8 mouse cellular contexts compared by ENCODE assay signal in genomic region chr3:84259281-84260023, GRCm38 (mm10). TPM values are rescaled to one million over a fixed set of nuclear protein-coding genes. Genes with fewer than 3 reads are reported as not detected.
DNase-seq lines count a peak whose midpoint lies in the region; ATAC-seq lines count a peak whose summit lies in the region.

No protein-coding gene starts in this region.

- H3K4me3 ChIP-seq in forebrain, embryonic 10.5 days = peak overlapping the region; percentile 77
- peak overlapping the region; percentile 50 to 64 for H3K4me3 ChIP-seq in heart, embryonic 14.5 days (ENCODE audit: control insufficient read depth in 1 of 2, insufficient read depth in 1 of 2, low read depth in 1 of 2, low read length in 2 of 2)
- H3K4me3 ChIP-seq in liver, embryonic 12.5 days = peak overlapping the region; percentile 62
- peak overlapping the region; percentile 69 for H3K4me3 ChIP-seq in stomach, embryonic 15.5 days (replicated peaks)

- no peaks in the 10 kb centered on the region for H3K9me3 ChIP-seq in forebrain, embryonic 10.5 days
- no peaks in the 10 kb centered on the region for H3K9me3 ChIP-seq in heart, embryonic 14.5 days (ENCODE audit: control insufficient read depth, low read length)
- no peaks in the 10 kb centered on the region for H3K9me3 ChIP-seq in liver, embryonic 12.5 days (replicated peaks)
- H3K9me3 ChIP-seq in stomach, embryonic 15.5 days = no peaks in the 10 kb centered on the region

- peak overlapping the region; percentile 99 for H3K4me2 ChIP-seq in heart, embryonic 14.5 days (ENCODE audit: low read length)
- peak overlapping the region; percentile 90 for H3K4me2 ChIP-seq in liver, embryonic 12.5 days
- peak overlapping the region; percentile 98 for H3K4me2 ChIP-seq in stomach, embryonic 15.5 days

- ATAC-seq in heart, embryonic 14.5 days (ENCODE audit: insufficient number of reproducible peaks, insufficient read depth, low FRiP score, low read depth) = peak; percentile 58
- ATAC-seq in liver, embryonic 12.5 days = peak; percentile 42; the same call in 1 of the 2 replicates
- ATAC-seq in stomach, embryonic 15.5 days (ENCODE audit: insufficient read depth, low FRiP score, low read depth) = peak; percentile 40; the same call in 1 of the 2 replicates

- peaks cover 58% of the 10 kb centered on the region for H3K4me1 ChIP-seq in forebrain, embryonic 10.5 days
- H3K4me1 ChIP-seq in heart, embryonic 14.5 days (ENCODE audit: control insufficient read depth in 2 of 2, insufficient read depth in 2 of 2, low read length in 2 of 2) = peaks cover 2 to 10% of the 10 kb centered on the region in 2 experiments; a peak in 3 of 4 replicates
- peaks cover 31% of the 10 kb centered on the region for H3K4me1 ChIP-seq in liver, embryonic 12.5 days
- peaks cover 7% of the 10 kb centered on the region; the same call in 1 of the 2 replicates for H3K4me1 ChIP-seq in stomach, embryonic 15.5 days

- H3K36me3 ChIP-seq in forebrain, embryonic 10.5 days (replicated peaks) = no peaks in the 10 kb centered on the region
- H3K36me3 ChIP-seq in heart, embryonic 14.5 days (ENCODE audit: control insufficient read depth, insufficient read depth, low read length) = no peaks in the 10 kb centered on the region
- no peaks in the 10 kb centered on the region for H3K36me3 ChIP-seq in liver, embryonic 12.5 days
- H3K36me3 ChIP-seq in stomach, embryonic 15.5 days = no peaks in the 10 kb centered on the region

- H3K27ac ChIP-seq in forebrain, embryonic 10.5 days = peak overlapping the region; percentile 86
- H3K27ac ChIP-seq in heart, embryonic 14.5 days (replicated peaks in 1 of 2; ENCODE audit: control insufficient read depth in 1 of 2, insufficient read depth in 1 of 2, low read depth in 2 of 2, low read length in 2 of 2) = peak overlapping the region in 1 of 2 experiments; percentile 38; a peak in 1 of 4 replicates
- no peak overlapping the region for H3K27ac ChIP-seq in liver, embryonic 12.5 days
- H3K27ac ChIP-seq in stomach, embryonic 15.5 days = peak overlapping the region; percentile 67

- WGBS in forebrain, embryonic 10.5 days = 0% methylated on average over 74 of the region's 74 CpGs
- whole genome bisulfite sequencing in heart, embryonic 14.5 days = under 1% methylated on average over 74 of the region's 74 CpGs
- under 1% methylated on average over 74 of the region's 74 CpGs for WGBS in liver, embryonic 12.5 days (ENCODE audit: insufficient replicate concordance)
- 1% methylated on average over 70 of the region's 74 CpGs for WGBS in stomach, embryonic 15.5 days

- peak overlapping the region; percentile 85 for H3K9ac ChIP-seq in heart, embryonic 14.5 days (ENCODE audit: low read length)
- H3K9ac ChIP-seq in liver, embryonic 12.5 days = peak overlapping the region; percentile 59
- peak overlapping the region; percentile 61 for H3K9ac ChIP-seq in stomach, embryonic 15.5 days

- peaks cover 76% of the 10 kb centered on the region for H3K27me3 ChIP-seq in forebrain, embryonic 10.5 days (ENCODE audit: poor library complexity, severe bottlenecking)
- H3K27me3 ChIP-seq in heart, embryonic 14.5 days (ENCODE audit: control insufficient read depth, insufficient read depth, low read length) = 0 out of 2 replicates have a peak, but pooled peaks cover 5% of the 10 kb centered on the region
- peaks cover 62% of the 10 kb centered on the region for H3K27me3 ChIP-seq in liver, embryonic 12.5 days (replicated peaks)
- no peaks in the 10 kb centered on the region for H3K27me3 ChIP-seq in stomach, embryonic 15.5 days (replicated peaks)

- peak; percentile 70 for DNase-seq in CD4-positive helper T cell, adult 2 months (ENCODE audit: low read depth, low spot score)
- DNase-seq in brain, adult 2 months (ENCODE audit: low read depth, low spot score) = peak; percentile 92
- DNase-seq in forebrain, embryonic 10.5 days (ENCODE audit: extremely low spot score, low spot score) = peak; percentile 68
- DNase-seq in kidney, postnatal 14 days = peak; percentile 77
- peak; percentile 70 for DNase-seq in naive thymus-derived CD4-positive, alpha-beta T cell, adult 2 months (ENCODE audit: low read depth)

RNA-seq across cellular contexts. Expression of gene Trim2, which starts 47.2 kb away (rescaled TPM):
- 32.1 and 36.4 TPM in 2 replicates for polyA plus RNA-seq in forebrain, embryonic 10.5 days (2016; fragmentation: Nextera tagmentation; extraction: Ambion mirVana)
- polyA plus RNA-seq in heart, embryonic 14.5 days (2014; fragmentation: Nextera tagmentation; extraction: Ambion mirVana) = 8.5 and 9.3 TPM in 2 replicates
- polyA plus RNA-seq in liver, embryonic 12.5 days (2016; fragmentation: Nextera tagmentation; extraction: Ambion mirVana) = 4.0 and 5.2 TPM in 2 replicates
- 27.9 and 31.7 TPM in 2 replicates for polyA plus RNA-seq in stomach, embryonic 15.5 days (2015; fragmentation: Nextera tagmentation; extraction: Ambion mirVana)
